Mouse (Mus musculus) liver, embryonic 15.5 days (tissue): ENCODE results near the gene Agtr1b. TPM values are rescaled to one million over a fixed set of nuclear protein-coding genes. Genes with fewer than 3 reads are reported as not detected.
A peak's percentile ranks its signal among the peaks of the same experiment; 100 is the strongest.

Experiments
- ATAC-seq: fragments of 200-750 bp; cut with Nextera tagmentation; 2 replicates; pipeline ENCODE4 v1.8.0; 2017; ENCODE audit warnings: moderate number of reproducible peaks, mild to moderate bottlenecking, moderate library complexity; ENCODE audit not compliant: insufficient read depth
- H3K27ac ChIP-seq: fragments of 300-500 bp; sonication (generic); replicated peaks from 2 replicates; pipeline ENCODE4 v1.5.1; 2015; ENCODE audit warnings: mild to moderate bottlenecking, inconsistent platforms
- H3K27me3 ChIP-seq: fragments of 300-500 bp; sonication (generic); 2 replicates; pipeline ENCODE4 v1.6.1; 2015; ENCODE audit warnings: mild to moderate bottlenecking, inconsistent platforms
- H3K36me3 ChIP-seq: fragments of 300-500 bp; sonication (generic); replicated peaks from 2 replicates; pipeline ENCODE4 v1.6.1; 2015; ENCODE audit warnings: moderate library complexity, mild to moderate bottlenecking, inconsistent platforms
- H3K4me1 ChIP-seq: fragments of 300-500 bp; sonication (generic); replicated peaks from 2 replicates; pipeline ENCODE4 v1.6.1; 2015; ENCODE audit warnings: inconsistent platforms
- H3K4me2 ChIP-seq: fragments of 300-500 bp; sonication (generic); 2 replicates; pipeline ENCODE4 v1.6.1; 2015; ENCODE audit warnings: moderate library complexity, mild to moderate bottlenecking, inconsistent platforms
- H3K4me3 ChIP-seq: fragments of 300-500 bp; sonication (generic); replicated peaks from 2 replicates; pipeline ENCODE4 v1.5.1; 2015; ENCODE audit warnings: mild to moderate bottlenecking, inconsistent platforms
- H3K9ac ChIP-seq: fragments of 300-500 bp; sonication (generic); 2 replicates; pipeline ENCODE4 v1.6.1; 2015; ENCODE audit warnings: moderate library complexity, mild to moderate bottlenecking, inconsistent platforms
- H3K9me3 ChIP-seq: fragments of 300-500 bp; sonication (generic); replicated peaks from 2 replicates; pipeline ENCODE4 v1.6.1; 2016; ENCODE audit warnings: inconsistent platforms
- WGBS: fragments of 180-500 bp; shearing (Covaris S2); methylation state at CpG from one replicate; pipeline ENCODE4 v1.1.7; 2015; ENCODE audit warnings: mixed read lengths; ENCODE audit not compliant: insufficient replicate concordance; 5-methylcytosine and 5-hydroxymethylcytosine counted together
- polyA plus RNA-seq: library from polyadenylated mRNA; unstranded; fragments of >200 nt; fragmentation: Nextera tagmentation; extraction: Ambion mirVana; gene quantifications from 2 replicates; pipeline ENCODE4 v1.2.1, GENCODE M21; 2015

The Agtr1b gene
- not detected in 2 replicates for polyA plus RNA-seq

GRCm38 (mm10) chr3:20366558-20367522, at the start of gene Agtr1b:
TSS of gene Agtr1b (minus strand) at chr3:20367177.
- Histone ChIP-seq H3K4me3 (no peak within 1 kb of the TSS), H3K27ac (no peak within 1 kb of the TSS), H3K9ac (no peak within 1 kb of the TSS), H3K4me1 (no peaks in the 10 kb centered on the region), H3K27me3 (0 out of 2 replicates have a peak, but pooled peaks cover 5% of the 10 kb centered on the region), H3K9me3 (no peaks in the 10 kb centered on the region), H3K4me2 (no peak within 1 kb of the TSS), H3K36me3 (no peaks in the 10 kb centered on the region)
- no peak for ATAC-seq
- 19% methylated on average over 19 of the region's 19 CpGs for WGBS

DNA sequence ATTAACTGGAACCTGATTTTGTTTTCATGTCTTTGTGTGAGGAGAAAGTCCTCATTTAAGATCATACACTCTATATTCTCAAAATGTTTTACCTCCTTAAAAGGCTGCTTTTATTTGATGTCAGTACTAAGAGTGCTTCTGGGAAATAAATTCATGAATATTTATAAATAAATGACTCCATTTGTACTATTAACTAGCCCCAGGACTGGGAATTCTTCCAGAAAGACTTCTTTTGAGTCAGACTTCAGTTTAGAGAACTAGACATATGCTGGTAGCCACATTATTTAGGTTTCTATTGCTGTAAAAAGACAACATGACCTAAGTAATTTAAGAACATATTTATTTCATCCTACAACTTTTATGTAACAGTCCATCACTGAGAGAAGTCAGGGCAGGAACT, 13.4 kb downstream of the Agtr1b start:
- no peak for ATAC-seq
- Histone ChIP-seq H3K9ac (no peak overlapping the region), H3K27ac (no peak overlapping the region)

GRCm38 (mm10) chr3:20348206-20348605, 18.8 kb downstream of the Agtr1b start:
- no peak overlapping the region for H3K9ac ChIP-seq
- H3K27me3 ChIP-seq = no peaks in the 10 kb centered on the region
- H3K4me3 ChIP-seq = no peak overlapping the region
- no peak for ATAC-seq
- H3K9me3 ChIP-seq = no peaks in the 10 kb centered on the region
- H3K4me2 ChIP-seq = no peak overlapping the region
- no peak overlapping the region for H3K27ac ChIP-seq
- H3K36me3 ChIP-seq = no peaks in the 10 kb centered on the region
- no peaks in the 10 kb centered on the region for H3K4me1 ChIP-seq

More for the DNA sequence above, 13.4 kb downstream of the Agtr1b start:
- Histone ChIP-seq H3K4me1 (no peaks in the 10 kb centered on the region), H3K36me3 (no peaks in the 10 kb centered on the region), H3K4me2 (no peak overlapping the region), H3K9me3 (no peaks in the 10 kb centered on the region), H3K4me3 (no peak overlapping the region), H3K27me3 (no peaks in the 10 kb centered on the region)

GRCm38 (mm10) chr3:20340402-20340801, 26.6 kb downstream of the Agtr1b start:
- Histone ChIP-seq H3K27ac (no peak overlapping the region), H3K4me2 (no peak overlapping the region), H3K27me3 (no peaks in the 10 kb centered on the region), H3K4me3 (no peak overlapping the region), H3K9me3 (no peaks in the 10 kb centered on the region), H3K4me1 (no peaks in the 10 kb centered on the region), H3K36me3 (no peaks in the 10 kb centered on the region), H3K9ac (no peak overlapping the region)
- 63% methylated on average over 1 of the region's 1 CpGs for WGBS
- no peak for ATAC-seq

GRCm38 (mm10) chr3:20334681-20335080, 32.3 kb downstream of the Agtr1b start:
- Histone ChIP-seq H3K27ac (no peak overlapping the region), H3K4me2 (no peak overlapping the region), H3K4me3 (no peak overlapping the region), H3K27me3 (no peaks in the 10 kb centered on the region), H3K9ac (no peak overlapping the region), H3K4me1 (no peaks in the 10 kb centered on the region), H3K9me3 (no peaks in the 10 kb centered on the region), H3K36me3 (no peaks in the 10 kb centered on the region)
- 41% methylated on average over 5 of the region's 5 CpGs for WGBS
- ATAC-seq = no peak

DNA sequence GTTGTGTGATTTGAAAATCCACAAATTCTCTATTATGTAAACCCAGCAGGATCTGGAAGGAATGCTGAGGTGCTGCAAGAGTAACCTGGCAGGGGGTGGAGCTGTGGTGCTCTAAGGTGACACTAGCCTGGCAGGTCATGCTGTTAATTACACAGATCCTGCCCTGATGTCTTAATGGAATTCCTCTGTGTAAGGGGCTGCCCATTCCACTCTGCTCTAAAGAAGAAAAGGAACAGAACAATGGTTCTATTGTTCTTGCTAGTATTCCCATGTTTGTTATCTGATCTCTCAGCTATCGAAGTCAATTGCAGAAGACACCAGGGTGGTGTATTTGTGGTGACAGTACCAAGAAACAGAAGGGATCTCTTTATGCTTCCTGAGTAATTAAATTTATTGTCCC, 49.7 kb downstream of the Agtr1b start:
- Histone ChIP-seq H3K4me2 (no peak overlapping the region), H3K27ac (no peak overlapping the region)
- 20% methylated on average over 1 of the region's 1 CpGs for WGBS

GRCm38 (mm10) chr3:20309142-20309541, 57.8 kb downstream of the Agtr1b start:
- ATAC-seq = no peak
- WGBS = 74% methylated on average over 4 of the region's 4 CpGs

More for the DNA sequence above, 49.7 kb downstream of the Agtr1b start:
- H3K36me3 ChIP-seq = no peaks in the 10 kb centered on the region
- no peak overlapping the region for H3K4me3 ChIP-seq
- no peaks in the 10 kb centered on the region for H3K27me3 ChIP-seq
- H3K4me1 ChIP-seq = no peaks in the 10 kb centered on the region
- no peak for ATAC-seq
- no peaks in the 10 kb centered on the region for H3K9me3 ChIP-seq
- no peak overlapping the region for H3K9ac ChIP-seq

GRCm38 (mm10) chr3:20307256-20307655, 59.7 kb downstream of the Agtr1b start:
- 47% methylated on average over 4 of the region's 4 CpGs for WGBS
- H3K36me3 ChIP-seq = no peaks in the 10 kb centered on the region
- ATAC-seq = no peak

More at GRCm38 (mm10) chr3:20309142-20309541, 57.8 kb downstream of the Agtr1b start:
- no peaks in the 10 kb centered on the region for H3K27me3 ChIP-seq
- H3K27ac ChIP-seq = no peak overlapping the region
- no peak overlapping the region for H3K9ac ChIP-seq
- no peaks in the 10 kb centered on the region for H3K36me3 ChIP-seq
- no peaks in the 10 kb centered on the region for H3K4me1 ChIP-seq
- H3K9me3 ChIP-seq = no peaks in the 10 kb centered on the region
- no peak overlapping the region for H3K4me2 ChIP-seq
- no peak overlapping the region for H3K4me3 ChIP-seq

GRCm38 (mm10) chr3:20304758-20305352, 62.1 kb downstream of the Agtr1b start:
- Histone ChIP-seq H3K27me3 (no peaks in the 10 kb centered on the region), H3K9me3 (no peaks in the 10 kb centered on the region), H3K27ac (no peak overlapping the region), H3K4me2 (no peak overlapping the region), H3K4me3 (no peak overlapping the region), H3K36me3 (no peaks in the 10 kb centered on the region), H3K9ac (no peak overlapping the region), H3K4me1 (no peaks in the 10 kb centered on the region)
- WGBS = 5% methylated on average over 2 of the region's 2 CpGs
- ATAC-seq = peak; percentile 5; the same call in 1 of the 2 replicates

More at GRCm38 (mm10) chr3:20307256-20307655, 59.7 kb downstream of the Agtr1b start:
- Histone ChIP-seq H3K9me3 (no peaks in the 10 kb centered on the region), H3K4me1 (no peaks in the 10 kb centered on the region), H3K27me3 (no peaks in the 10 kb centered on the region), H3K9ac (no peak overlapping the region), H3K4me2 (no peak overlapping the region), H3K27ac (no peak overlapping the region), H3K4me3 (no peak overlapping the region)

- Histone ChIP-seq H3K4me2 (no peak overlapping the region), H3K9ac (no peak overlapping the region), H3K4me1 (no peaks in the 10 kb centered on the region), H3K27me3 (no peaks in the 10 kb centered on the region), H3K9me3 (no peaks in the 10 kb centered on the region), H3K27ac (no peak overlapping the region), H3K4me3 (no peak overlapping the region), H3K36me3 (no peaks in the 10 kb centered on the region)
- ATAC-seq = no peak
- 15% methylated on average over 3 of the region's 3 CpGs for WGBS
These were observed 71.4 kb downstream of the Agtr1b start for GRCm38 (mm10) chr3:20295546-20295945.

- H3K27me3 ChIP-seq = no peaks in the 10 kb centered on the region
- no peak overlapping the region for H3K4me2 ChIP-seq
- ATAC-seq = no peak
These were observed 72.2 kb downstream of the Agtr1b start for GRCm38 (mm10) chr3:20294542-20295348.

More at GRCm38 (mm10) chr3:20294542-20295348, 72.2 kb downstream of the Agtr1b start:
- Histone ChIP-seq H3K9ac (no peak overlapping the region), H3K9me3 (no peaks in the 10 kb centered on the region), H3K27ac (no peak overlapping the region), H3K36me3 (no peaks in the 10 kb centered on the region), H3K4me3 (no peak overlapping the region), H3K4me1 (no peaks in the 10 kb centered on the region)
- 58% methylated on average over 9 of the region's 9 CpGs for WGBS
